Mouse (Mus musculus): ENCODE results near the gene Fkbp4. TPM values are rescaled to one million over a fixed set of nuclear protein-coding genes. Genes with fewer than 3 reads are reported as not detected.

Fkbp4 gene
- polyA plus RNA-seq (2012; rRNA removed), result 229 and 238 TPM in 2 replicates

GRCm38 (mm10) chr6:128438317-128438870, at the start of gene Fkbp4:
TSS of gene Fkbp4 (minus strand) at chr6:128438677.

GRCm38 (mm10) chr6:128424269-128425019, 14.0 kb downstream of the Fkbp4 start, which contains the start of gene Itfg2:
TSS of gene Itfg2 (minus strand) at chr6:128424931.

GRCm38 (mm10) chr6:128398996-128399395, 39.5 kb downstream of the Fkbp4 start, which contains the start of gene Nrip2:
TSS of gene Nrip2 (plus strand) at chr6:128399296.

Other genes with a start within 250 kb of the Fkbp4 start
- gene Tead4, start 137.9 kb downstream of the Fkbp4 start, polyA plus RNA-seq (2012; rRNA removed), result 0.28 and 0.35 TPM in 2 replicates
- 30.7 and 32.8 TPM in 2 replicates for gene Tulp3, start 82.8 kb downstream of the Fkbp4 start, polyA plus RNA-seq (2012; rRNA removed)
- 23.1 and 28.6 TPM in 2 replicates for gene Rhno1, start 75.8 kb downstream of the Fkbp4 start, polyA plus RNA-seq (2012; rRNA removed)
- 16.4 and 17.9 TPM in 2 replicates for gene Foxm1, start 75.7 kb downstream of the Fkbp4 start, polyA plus RNA-seq (2012; rRNA removed)
- gene Tex52, start 63.2 kb downstream of the Fkbp4 start, polyA plus RNA-seq (2012; rRNA removed), result 0.41 and 0.94 TPM in 2 replicates
- not detected in 2 replicates for gene Gm44596, start 63.2 kb downstream of the Fkbp4 start, polyA plus RNA-seq (2012; rRNA removed)
- 8.2 and 8.7 TPM in 2 replicates for gene Nrip2, start 39.4 kb downstream of the Fkbp4 start, polyA plus RNA-seq (2012; rRNA removed)
- 23.6 and 26.3 TPM in 2 replicates for gene Itfg2, start 13.7 kb downstream of the Fkbp4 start, polyA plus RNA-seq (2012; rRNA removed)
- gene Pzp, start 88.0 kb upstream of the Fkbp4 start, polyA plus RNA-seq (2012; rRNA removed), result 0.04 and 0.29 TPM in 2 replicates
- gene A2ml1, start 142.9 kb upstream of the Fkbp4 start, polyA plus RNA-seq (2012; rRNA removed), result 5.8 and 6.0 TPM in 2 replicates
- gene Klrb1a, start 184.9 kb upstream of the Fkbp4 start, polyA plus RNA-seq (2012; rRNA removed), result not detected in 2 replicates
- gene Clec2h, start 223.7 kb upstream of the Fkbp4 start, polyA plus RNA-seq (2012; rRNA removed), result not detected in 2 replicates